Mouse (Mus musculus) ovary, adult 2 months (tissue): ENCODE measurements around the gene Olfr1489. TPM values are rescaled to one million over a fixed set of nuclear protein-coding genes. Genes with fewer than 3 reads are reported as not detected.

Source experiments
- polyA plus RNA-seq: library from polyadenylated mRNA; depleted of rRNA; stranded (reverse); fragments of >200 nt; gene quantifications from 2 replicates; pipeline ENCODE4 v1.2.3, GENCODE M21; 2012; rRNA removed

Gene Olfr1489
- not detected in 2 replicates for polyA plus RNA-seq

GRCm38 (mm10) chr19:13631321-13631720 is at the start of gene Olfr1489:
Olfr1489 (plus strand) TSS chr19:13631621.

DNA sequence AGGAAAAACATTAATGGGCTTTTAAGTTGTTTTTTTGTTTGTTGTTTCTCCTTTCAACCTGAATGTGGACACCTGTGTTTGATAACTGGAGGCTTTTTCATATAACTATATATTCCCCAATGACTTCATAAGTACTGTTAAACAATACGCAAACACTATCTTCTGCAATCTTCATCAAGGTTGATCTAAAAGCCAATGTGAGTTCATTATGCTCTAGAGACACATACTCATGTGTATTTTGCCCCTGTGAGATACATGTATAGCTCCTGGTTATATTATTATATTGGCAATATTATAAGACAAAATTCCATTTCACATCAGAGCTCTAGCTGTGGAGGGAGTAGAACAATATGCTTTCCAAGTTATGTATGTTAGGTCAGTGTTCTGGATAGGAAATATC is 48.2 kb upstream of the Olfr1489 start, which contains the start of gene Olfr1484:
TSS of gene Olfr1484 (plus strand) at position 301 of the 400 bp plus-strand sequence.

GRCm38 (mm10) chr19:13617075-13617474 is 14.3 kb upstream of the Olfr1489 start, which contains the start of gene Olfr1487:
Olfr1487 (plus strand) TSS chr19:13617375.

DNA sequence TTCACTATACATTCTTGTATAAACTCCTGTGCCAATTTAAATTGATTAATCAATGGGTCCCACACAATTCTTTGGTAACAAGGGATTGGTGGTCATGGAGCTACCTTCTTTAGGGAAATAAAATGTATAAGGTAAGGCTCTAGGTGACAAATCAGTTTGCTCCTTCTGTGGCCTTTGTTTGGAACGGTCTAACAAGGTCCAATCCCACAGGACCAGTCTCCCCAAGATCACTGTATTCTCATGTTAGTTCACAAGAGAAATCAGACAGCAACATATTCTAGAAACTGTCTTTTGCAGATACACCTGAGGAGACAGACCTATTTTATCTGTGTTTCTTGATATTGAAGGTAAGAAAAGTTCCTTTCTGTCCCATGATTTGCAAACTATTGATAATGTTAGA is 19.4 kb downstream of the Olfr1489 start, which contains the start of gene Olfr1490:
TSS of gene Olfr1490 (plus strand) at position 301 of the 400 bp plus-strand sequence.

Other genes starting within 250 kb of the Olfr1489 start
- gene Olfr1469, start 223.8 kb upstream of the Olfr1489 start, polyA plus RNA-seq, result not detected in 2 replicates
- gene Olfr1471, start 188.2 kb upstream of the Olfr1489 start, polyA plus RNA-seq, result not detected in 2 replicates
- not detected in 2 replicates for gene Olfr1472, start 175.5 kb upstream of the Olfr1489 start, polyA plus RNA-seq
- gene Olfr1474, start 162.1 kb upstream of the Olfr1489 start, polyA plus RNA-seq, result not detected in 2 replicates
- gene Olfr1475, start 151.4 kb upstream of the Olfr1489 start, polyA plus RNA-seq, result not detected in 2 replicates
- gene Olfr1477, start 131.1 kb upstream of the Olfr1489 start, polyA plus RNA-seq, result not detected in 2 replicates
- gene Olfr1480, start 103.7 kb upstream of the Olfr1489 start, polyA plus RNA-seq, result not detected in 2 replicates
- gene Olfr1484, start 48.1 kb upstream of the Olfr1489 start, polyA plus RNA-seq, result not detected in 2 replicates
- gene Olfr1487, start 14.2 kb upstream of the Olfr1489 start, polyA plus RNA-seq, result not detected in 2 replicates
- not detected in 2 replicates for gene Olfr1490, start 19.5 kb downstream of the Olfr1489 start, polyA plus RNA-seq
- not detected in 2 replicates for gene Olfr1491, start 65.6 kb downstream of the Olfr1489 start, polyA plus RNA-seq
- not detected in 2 replicates for gene Olfr1493-ps1, start 91.7 kb downstream of the Olfr1489 start, polyA plus RNA-seq
- not detected in 2 replicates for gene Olfr1494, start 108.1 kb downstream of the Olfr1489 start, polyA plus RNA-seq
- not detected in 2 replicates for gene Olfr1495, start 133.0 kb downstream of the Olfr1489 start, polyA plus RNA-seq
- not detected in 2 replicates for gene Olfr1496, start 146.3 kb downstream of the Olfr1489 start, polyA plus RNA-seq
- gene Olfr1497, start 166.6 kb downstream of the Olfr1489 start, polyA plus RNA-seq, result not detected in 2 replicates
- gene Olfr1499, start 187.8 kb downstream of the Olfr1489 start, polyA plus RNA-seq, result not detected in 2 replicates
- not detected in 2 replicates for gene Olfr1500, start 198.9 kb downstream of the Olfr1489 start, polyA plus RNA-seq
- not detected in 2 replicates for gene Olfr1501, start 219.1 kb downstream of the Olfr1489 start, polyA plus RNA-seq
- not detected in 2 replicates for gene Olfr1502, start 230.2 kb downstream of the Olfr1489 start, polyA plus RNA-seq